Mouse (Mus musculus): ENCODE results near the gene Olfr287.

DNA sequence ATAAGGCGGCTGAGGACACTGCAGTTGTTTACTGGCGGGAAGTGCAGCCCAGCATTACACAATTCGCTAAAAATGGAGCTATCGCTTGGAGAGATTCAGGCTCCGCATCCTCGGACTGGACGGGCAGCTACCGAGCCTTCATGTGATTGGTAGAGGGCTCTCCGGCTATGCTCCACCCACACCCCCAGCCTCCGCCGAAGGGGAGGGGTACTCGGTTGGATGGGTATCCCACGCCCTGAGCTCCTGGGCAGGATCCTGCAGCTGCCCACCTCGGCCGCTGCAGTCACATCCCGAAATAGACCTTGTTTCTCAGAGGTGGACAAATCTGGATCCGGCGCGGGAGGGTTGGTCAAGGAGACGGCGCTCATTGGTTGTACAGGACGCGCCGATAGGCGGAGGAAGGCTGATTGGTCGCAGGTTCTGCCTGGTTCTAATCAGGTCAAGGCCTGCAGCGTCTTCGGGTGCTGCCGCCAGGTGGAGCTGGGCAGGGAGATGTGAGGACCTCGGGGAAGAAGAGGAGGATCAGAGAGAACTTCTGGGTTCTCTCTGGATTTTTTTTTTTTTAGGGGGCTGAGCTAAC, 39.6 kb downstream of the Olfr287 start:
- TF ChIP-seq CTCF (IDR thresholded peaks at IDR 0.05; ENCODE audit: control insufficient read depth, insufficient read depth, low read length) (peak; percentile 67), POLR2A (IDR thresholded peaks at IDR 0.05; ENCODE audit: borderline replicate concordance, control insufficient read depth, low read depth, low read length) (no peak)

All from bone marrow, adult 2 months (tissue).